Comparison of ENCODE assay signal across 14 mouse cellular contexts in genomic region chr2:144525856-144526255, GRCm38 (mm10). TPM values are rescaled to one million over a fixed set of nuclear protein-coding genes. Genes with fewer than 3 reads are reported as not detected.
DNase-seq lines count a peak whose midpoint lies in the region; ATAC-seq and TF ChIP-seq lines count a peak whose summit lies in the region.
"Had no signal": no experiment of that assay in that cellular context is flagged by ENCODE, and none has a peak within 500 bp of the region (broad histone marks: within the 10 kb centered on the region; RNA-seq: fewer than 3 reads in every experiment).

No protein-coding gene starts in this region.

- peak overlapping the region; percentile 75 for H3K4me2 ChIP-seq in hindbrain, embryonic 14.5 days (replicated peaks)
- H3K4me2 ChIP-seq in liver, embryonic 11.5 days: no peak overlapping the region
- no peak overlapping the region for H3K4me2 ChIP-seq in intestine, postnatal 0 days (replicated peaks; ENCODE audit: low read depth)
- H3K4me2 ChIP-seq: embryonic facial prominence, embryonic 15.5 days; limb, embryonic 13.5 days had no signal

- peak overlapping the region; percentile 99 for H3K4me3 ChIP-seq in layer of hippocampus, adult 2 months
- peak overlapping the region; percentile 89 for H3K4me3 ChIP-seq in hindbrain, embryonic 14.5 days (replicated peaks; ENCODE audit: low read length)
- H3K4me3 ChIP-seq in liver, embryonic 11.5 days (ENCODE audit: low read depth, low read length): no peak overlapping the region
- H3K4me3 ChIP-seq in intestine, postnatal 0 days (ENCODE audit: low read depth, low read length): no peak overlapping the region
- H3K4me3 ChIP-seq: embryonic facial prominence, embryonic 15.5 days; gastrocnemius, adult 2 months had no signal

- no peaks in the 10 kb centered on the region for H3K27me3 ChIP-seq in hindbrain, embryonic 14.5 days (ENCODE audit: control insufficient read depth, insufficient read depth, low read length)
- H3K27me3 ChIP-seq in liver, embryonic 11.5 days (replicated peaks; ENCODE audit: control insufficient read depth, insufficient read depth, low read length): peaks cover 4% of the 10 kb centered on the region
- no peaks in the 10 kb centered on the region for H3K27me3 ChIP-seq in intestine, postnatal 0 days (replicated peaks; ENCODE audit: control insufficient read depth, insufficient read depth, low read length)

- no peak for ATAC-seq in hindbrain, embryonic 14.5 days (ENCODE audit: low FRiP score)
- no peak for ATAC-seq in liver, embryonic 11.5 days (replicated peaks; ENCODE audit: low FRiP score)
- no peak for ATAC-seq in intestine, postnatal 0 days

- no peaks in the 10 kb centered on the region for H3K9me3 ChIP-seq in hindbrain, embryonic 14.5 days (ENCODE audit: control insufficient read depth, low read length)
- H3K9me3 ChIP-seq in liver, embryonic 11.5 days (ENCODE audit: control insufficient read depth, low read length): no peaks in the 10 kb centered on the region
- H3K9me3 ChIP-seq in intestine, postnatal 0 days (ENCODE audit: control insufficient read depth): no peaks in the 10 kb centered on the region
- H3K9me3 ChIP-seq: embryonic facial prominence, embryonic 15.5 days; limb, embryonic 13.5 days had no signal

- no peak for TF ChIP-seq CTCF in layer of hippocampus, adult 2 months (conservative IDR thresholded peaks at IDR 0.05)
- TF ChIP-seq CTCF in intestine, postnatal 0 days (IDR thresholded peaks at IDR 0.05; ENCODE audit: low read depth): no peak

- peak overlapping the region; percentile 98; the same call in 1 of the 2 replicates for H3K27ac ChIP-seq in layer of hippocampus, adult 2 months
- H3K27ac ChIP-seq in hindbrain, embryonic 14.5 days: no peak overlapping the region
- H3K27ac ChIP-seq in liver, embryonic 11.5 days (ENCODE audit: low read depth, low read length): no peak overlapping the region
- H3K27ac ChIP-seq in intestine, postnatal 0 days (ENCODE audit: low read depth, low read length): no peak overlapping the region
- H3K27ac ChIP-seq: embryonic facial prominence, embryonic 15.5 days; gastrocnemius, adult 2 months; limb, embryonic 13.5 days had no signal

- H3K36me3 ChIP-seq in hindbrain, embryonic 14.5 days (replicated peaks; ENCODE audit: control insufficient read depth, insufficient read depth): peaks cover 25% of the 10 kb centered on the region
- no peaks in the 10 kb centered on the region for H3K36me3 ChIP-seq in liver, embryonic 11.5 days (ENCODE audit: control insufficient read depth, insufficient read depth, low read length)
- H3K36me3 ChIP-seq in intestine, postnatal 0 days (ENCODE audit: control insufficient read depth, insufficient read depth): no peaks in the 10 kb centered on the region; the same call in 1 of the 2 replicates

- peaks cover 23% of the 10 kb centered on the region for H3K4me1 ChIP-seq in hindbrain, embryonic 14.5 days (replicated peaks; ENCODE audit: control insufficient read depth, insufficient read depth, low read length)
- peaks cover 11% of the 10 kb centered on the region; the same call in 1 of the 2 replicates for H3K4me1 ChIP-seq in liver, embryonic 11.5 days (replicated peaks; ENCODE audit: control insufficient read depth, insufficient read depth, low read length)
- 0 out of 2 replicates have a peak, but pooled peaks cover 7% of the 10 kb centered on the region for H3K4me1 ChIP-seq in intestine, postnatal 0 days (replicated peaks; ENCODE audit: control insufficient read depth, insufficient read depth, low read length)

- WGBS in hindbrain, embryonic 14.5 days: 40% methylated on average over 10 of the region's 10 CpGs
- WGBS in liver, embryonic 11.5 days: 55% methylated on average over 10 of the region's 10 CpGs
- WGBS in intestine, postnatal 0 days: 53% methylated on average over 10 of the region's 10 CpGs

- H3K9ac ChIP-seq in hindbrain, embryonic 14.5 days: peak overlapping the region; percentile 71; the same call in 1 of the 2 replicates
- no peak overlapping the region for H3K9ac ChIP-seq in liver, embryonic 11.5 days (ENCODE audit: low read depth, low read length)
- no peak overlapping the region for H3K9ac ChIP-seq in intestine, postnatal 0 days (ENCODE audit: low read depth, low read length)
- H3K9ac ChIP-seq: embryonic facial prominence, embryonic 15.5 days; limb, embryonic 13.5 days had no signal

- DNase-seq in layer of hippocampus, adult 2 months (ENCODE audit: low spot score in 2 of 2): no peak
- no peak for DNase-seq in layer of hippocampus, postnatal 10 days (ENCODE audit: low spot score in 2 of 2)
- DNase-seq in brain, adult 2 months (ENCODE audit: low read depth, low spot score): peak; percentile 76
- no peak for DNase-seq in hindbrain, embryonic 14.5 days (ENCODE audit: low spot score)
- peak; percentile 52 for DNase-seq in retina, embryonic 14.5 days (ENCODE audit: low spot score)
- DNase-seq in liver, embryonic 11.5 days (ENCODE audit: low spot score): no peak
- DNase-seq in thymus, adult 18-20 months: no peak
- DNase-seq: gastrocnemius, adult 2 months; heart, postnatal 36 days; kidney, postnatal 25 days; lung, postnatal 4 days had no signal

RNA-seq across cellular contexts. Expression of gene Dzank1, which starts 1.4 kb away (rescaled TPM):
- total RNA-seq in layer of hippocampus, adult 2 months (2021): 100 to 1,000 TPM; 126 TPM
- total RNA-seq in layer of hippocampus, postnatal 10 days (2021): 100 to 1,000 TPM in 1 of 2 experiments, 10 to 100 TPM in 1; 84.7 to 116 TPM
- 19.5 and 23.7 TPM in 2 replicates for polyA plus RNA-seq in hindbrain, embryonic 14.5 days (2014; fragmentation: Nextera tagmentation; extraction: Ambion mirVana)
- polyA plus RNA-seq in liver, embryonic 11.5 days (2014; fragmentation: Nextera tagmentation; extraction: Ambion mirVana): 0.05 and 0.63 TPM in 2 replicates
- polyA plus RNA-seq in intestine, postnatal 0 days (2015; fragmentation: Nextera tagmentation; extraction: Ambion mirVana): 0.30 and 0.47 TPM in 2 replicates

RNA-seq across cellular contexts. Expression of gene Polr3f, which starts 1.7 kb away (rescaled TPM):
- total RNA-seq in layer of hippocampus, adult 2 months (2021): 10 to 100 TPM; 26.0 to 30.4 TPM
- total RNA-seq in layer of hippocampus, postnatal 10 days (2021): 10 to 100 TPM; 27.3 to 32.6 TPM
- 26.4 and 28.3 TPM in 2 replicates for polyA plus RNA-seq in hindbrain, embryonic 14.5 days (2014; fragmentation: Nextera tagmentation; extraction: Ambion mirVana)
- 21.9 and 24.2 TPM in 2 replicates for polyA plus RNA-seq in liver, embryonic 11.5 days (2014; fragmentation: Nextera tagmentation; extraction: Ambion mirVana)
- polyA plus RNA-seq in intestine, postnatal 0 days (2015; fragmentation: Nextera tagmentation; extraction: Ambion mirVana): 6.7 and 8.1 TPM in 2 replicates

RNA-seq across cellular contexts. Expression of gene Rbbp9, which starts 24.8 kb away (rescaled TPM):
- 10 to 100 TPM; 28.1 to 30.2 TPM for total RNA-seq in layer of hippocampus, adult 2 months (2021)
- total RNA-seq in layer of hippocampus, postnatal 10 days (2021): 10 to 100 TPM; 24.8 to 25.8 TPM
- 55.1 and 58.6 TPM in 2 replicates for polyA plus RNA-seq in hindbrain, embryonic 14.5 days (2014; fragmentation: Nextera tagmentation; extraction: Ambion mirVana)
- 33.4 and 33.8 TPM in 2 replicates for polyA plus RNA-seq in liver, embryonic 11.5 days (2014; fragmentation: Nextera tagmentation; extraction: Ambion mirVana)
- 17.6 and 18.3 TPM in 2 replicates for polyA plus RNA-seq in intestine, postnatal 0 days (2015; fragmentation: Nextera tagmentation; extraction: Ambion mirVana)

RNA-seq across cellular contexts. Expression of gene Sec23b, which starts 30.2 kb away (rescaled TPM):
- 10 to 100 TPM; 46.1 to 46.6 TPM for total RNA-seq in layer of hippocampus, adult 2 months (2021)
- total RNA-seq in layer of hippocampus, postnatal 10 days (2021): 10 to 100 TPM; 46.5 to 47.8 TPM
- polyA plus RNA-seq in hindbrain, embryonic 14.5 days (2014; fragmentation: Nextera tagmentation; extraction: Ambion mirVana): 64.3 and 69.5 TPM in 2 replicates
- 95.7 and 99.3 TPM in 2 replicates for polyA plus RNA-seq in liver, embryonic 11.5 days (2014; fragmentation: Nextera tagmentation; extraction: Ambion mirVana)
- polyA plus RNA-seq in intestine, postnatal 0 days (2015; fragmentation: Nextera tagmentation; extraction: Ambion mirVana): 69.1 and 72.4 TPM in 2 replicates

Comparison
In these comparisons a context has a peak if more than half of its experiments do, and no peak if none do; other contexts are left out.
1. DNase-seq: peak in brain, adult 2 months (single experiment) and retina, embryonic 14.5 days (single experiment); none in layer of hippocampus, adult 2 months (0 of 2), layer of hippocampus, postnatal 10 days (0 of 2), hindbrain, embryonic 14.5 days (single experiment), liver, embryonic 11.5 days (single experiment) and thymus, adult 18-20 months (0 of 2).
2. H3K4me3 ChIP-seq: peak in layer of hippocampus, adult 2 months (single experiment) and hindbrain, embryonic 14.5 days (single experiment); none in liver, embryonic 11.5 days (single experiment) and intestine, postnatal 0 days (single experiment).
3. RNA of gene Dzank1, which starts 1.4 kb away (polyA plus RNA-seq): 19.5 to 23.7 TPM in hindbrain, embryonic 14.5 days; 0.05 to 0.63 TPM in liver, embryonic 11.5 days and 0.30 to 0.47 TPM in intestine, postnatal 0 days; every median in the first group is over 10 times any median in the second.